Mouse (Mus musculus): ENCODE results near the gene Itgb4.
A peak's percentile ranks its signal among the peaks of the same experiment; 100 is the strongest.

The Itgb4 gene

DNA sequence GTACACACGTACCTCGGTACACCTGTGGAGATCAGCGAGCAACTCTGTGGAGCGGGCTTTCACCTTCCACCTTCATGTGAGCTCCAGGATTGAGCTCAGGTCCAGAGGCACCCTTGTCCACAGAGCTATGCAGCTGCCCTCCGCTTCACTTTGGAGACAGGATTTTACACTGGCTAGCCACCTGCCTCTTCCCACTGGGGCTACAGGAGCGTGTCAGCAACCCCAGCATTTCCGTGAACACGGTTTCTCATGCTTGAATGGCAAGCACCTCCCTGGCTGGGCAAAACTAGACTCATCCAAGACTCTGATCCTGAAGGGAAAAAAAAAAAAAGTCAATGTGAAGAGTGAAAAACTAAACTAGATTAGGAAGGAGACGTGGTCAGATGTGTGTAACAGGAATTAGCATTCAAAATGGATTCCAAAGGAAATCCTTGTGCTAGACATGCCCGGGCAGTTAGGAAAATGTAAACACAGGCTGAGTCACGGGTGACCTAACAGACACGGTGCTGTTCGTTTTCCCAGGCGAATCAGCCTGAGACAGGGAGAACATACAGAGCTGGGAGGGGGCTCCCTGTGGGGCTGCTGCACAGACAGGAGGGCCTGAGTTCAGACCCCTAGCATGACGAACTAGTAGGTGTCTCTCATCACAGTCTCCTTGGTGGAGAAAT lies 4.4 kb upstream of the Itgb4 start:
- no peak for DNase-seq (ENCODE audit: low read depth)

DNA sequence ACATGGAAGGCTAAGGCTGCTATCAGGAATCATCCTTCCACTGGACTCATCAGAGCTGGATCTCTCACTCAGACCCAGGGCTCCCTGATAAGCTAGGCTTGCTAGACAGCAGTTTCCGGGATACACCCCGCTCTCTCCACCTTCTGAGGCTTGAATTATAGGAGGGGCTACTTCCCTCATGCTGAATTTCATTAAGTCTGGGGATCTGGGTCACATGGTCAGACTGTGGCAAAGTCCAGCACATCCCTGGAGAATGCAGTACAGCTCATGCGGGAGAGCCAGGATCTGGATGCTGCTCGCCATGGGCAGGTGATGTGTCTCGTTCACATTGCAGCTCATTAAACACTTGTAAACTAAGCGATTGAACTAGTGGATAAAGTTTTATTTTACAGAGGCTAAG lies 3.5 kb upstream of the Itgb4 start:
- no peak for DNase-seq (ENCODE audit: low read depth)

DNA sequence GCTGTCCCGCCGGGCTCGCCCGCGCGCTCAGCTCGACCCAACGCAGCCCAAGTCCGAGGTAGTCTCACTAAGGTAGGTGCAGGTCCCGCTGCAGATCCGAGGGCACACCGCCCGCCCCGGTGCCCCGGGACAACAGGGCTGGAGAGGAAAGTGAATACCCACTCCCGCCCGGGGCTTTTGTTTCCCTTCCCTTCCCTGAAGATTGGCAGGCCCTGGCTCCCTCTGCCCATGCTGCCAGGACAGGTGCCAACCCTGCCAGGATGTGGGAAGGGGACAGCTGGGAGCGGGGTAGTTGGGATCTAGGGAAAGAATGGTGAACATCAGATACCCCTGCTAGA lies 543 bp downstream of the Itgb4 start:
- DNase-seq (ENCODE audit: low read depth): no peak

DNA sequence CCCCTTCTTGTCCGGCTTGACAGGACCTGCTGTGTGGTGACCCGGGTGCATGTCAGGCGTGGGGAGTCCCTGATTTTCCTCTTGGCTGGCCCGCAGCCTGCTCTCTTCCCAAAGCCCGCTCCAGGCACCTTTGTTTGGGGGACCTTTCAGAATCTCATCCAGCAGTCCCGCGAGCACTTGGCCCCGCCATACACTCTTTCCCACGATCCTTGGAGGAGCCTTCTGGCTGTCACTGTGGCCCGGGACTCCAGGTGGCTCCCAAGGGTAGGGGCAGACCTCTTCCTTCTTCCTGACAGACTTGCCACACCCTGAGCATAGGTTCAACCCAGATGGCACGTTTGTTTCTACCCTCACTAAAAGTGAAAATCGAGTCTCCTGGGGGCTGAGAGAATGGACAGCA lies 1.0 kb downstream of the Itgb4 start:
- DNase-seq (ENCODE audit: low read depth): no peak

DNA sequence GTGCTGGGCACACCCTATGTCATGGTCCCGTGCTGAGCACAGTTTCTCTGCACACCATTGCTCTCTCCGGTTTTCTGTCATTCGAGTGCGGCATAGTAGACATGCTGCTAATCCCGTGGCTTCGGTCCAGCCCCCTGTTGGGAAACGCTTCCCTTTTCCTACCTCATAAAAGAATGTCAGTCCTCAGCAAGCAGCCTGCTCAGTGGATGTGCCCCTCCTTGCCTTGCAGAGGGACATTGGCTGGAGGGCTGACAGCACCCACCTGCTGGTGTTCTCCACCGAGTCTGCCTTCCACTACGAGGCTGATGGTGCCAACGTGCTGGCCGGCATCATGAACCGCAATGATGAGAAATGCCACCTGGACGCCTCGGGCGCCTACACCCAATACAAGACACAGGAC lies 8.0 kb downstream of the Itgb4 start:
- DNase-seq (ENCODE audit: low read depth): no peak

DNA sequence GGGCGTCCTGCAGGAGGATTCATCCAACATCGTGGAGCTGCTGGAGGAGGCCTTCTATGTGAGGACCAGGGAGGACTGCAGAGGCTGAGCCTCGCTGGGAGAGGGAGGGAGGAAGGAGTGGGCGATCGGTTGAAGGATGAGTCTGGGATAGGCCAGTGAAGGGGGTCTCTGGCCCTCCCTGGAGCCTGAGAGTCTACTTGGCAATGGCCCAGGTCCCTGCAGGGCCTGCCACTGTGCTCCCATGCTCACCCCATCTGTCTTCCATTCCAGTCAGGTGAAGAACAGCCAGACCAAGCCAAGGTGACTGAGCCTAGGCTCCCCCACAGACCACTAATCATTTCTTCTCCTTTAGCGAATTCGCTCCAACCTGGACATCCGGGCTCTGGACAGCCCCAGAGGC lies 8.8 kb downstream of the Itgb4 start:
- DNase-seq (ENCODE audit: low read depth): no peak

DNA sequence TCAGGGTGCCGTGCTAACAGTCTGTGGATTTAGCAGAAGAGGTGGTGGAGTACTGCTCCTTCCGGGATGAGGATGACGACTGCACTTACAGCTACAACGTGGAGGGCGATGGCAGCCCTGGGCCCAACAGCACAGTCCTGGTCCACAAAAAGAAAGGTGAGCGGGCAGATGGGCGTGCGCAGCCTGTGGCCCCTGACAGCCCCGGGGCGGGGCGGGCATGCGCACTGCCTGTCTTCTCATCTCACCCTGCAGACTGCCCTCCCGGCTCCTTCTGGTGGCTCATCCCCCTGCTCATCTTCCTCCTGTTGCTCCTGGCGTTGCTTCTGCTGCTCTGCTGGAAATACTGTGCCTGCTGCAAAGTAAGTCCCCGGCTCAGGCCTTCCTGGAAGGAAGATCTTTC lies 15.2 kb downstream of the Itgb4 start:
- no peak for DNase-seq (ENCODE audit: low read depth)

DNA sequence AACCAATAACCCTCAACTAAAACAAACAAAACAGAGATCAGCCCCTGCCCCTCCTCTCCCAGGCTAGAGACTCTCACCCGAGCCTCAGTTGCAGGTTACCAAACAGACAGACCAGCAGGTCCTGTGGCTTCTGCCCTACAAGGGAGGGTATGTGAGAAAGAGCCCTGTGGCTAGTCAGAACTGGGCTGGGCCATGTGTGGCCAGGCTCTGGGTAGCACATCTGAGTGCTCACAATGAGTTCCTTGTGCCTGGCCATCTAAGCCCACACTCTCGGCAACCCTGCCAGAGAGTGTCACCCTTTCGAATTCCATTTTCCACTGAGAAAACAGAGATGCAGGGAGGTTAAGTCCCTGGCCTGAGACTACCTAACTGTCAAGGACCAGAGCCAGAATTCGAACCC lies 17.6 kb downstream of the Itgb4 start:
- no peak for DNase-seq (ENCODE audit: low read depth)

DNA sequence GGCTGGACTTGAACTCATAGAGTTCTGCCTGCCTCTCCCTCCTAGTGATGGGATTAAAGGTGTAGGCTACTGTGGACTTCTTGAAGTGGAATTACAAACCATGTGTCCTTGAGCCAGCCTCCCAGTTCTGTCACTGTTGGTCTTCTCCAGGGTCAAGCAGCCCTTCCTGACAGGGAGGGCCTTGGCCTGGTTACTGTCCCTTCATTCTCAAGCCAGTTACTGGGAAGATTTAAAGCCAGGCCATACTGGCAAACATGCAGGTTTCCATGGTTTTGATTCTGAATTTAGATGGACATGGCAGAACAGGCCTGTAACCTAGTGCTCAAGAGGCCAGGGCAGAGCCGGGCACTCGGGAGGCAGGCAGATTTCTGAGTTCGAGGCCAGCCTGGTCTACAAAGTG lies 20.7 kb downstream of the Itgb4 start:
- DNase-seq (ENCODE audit: low read depth): no peak

DNA sequence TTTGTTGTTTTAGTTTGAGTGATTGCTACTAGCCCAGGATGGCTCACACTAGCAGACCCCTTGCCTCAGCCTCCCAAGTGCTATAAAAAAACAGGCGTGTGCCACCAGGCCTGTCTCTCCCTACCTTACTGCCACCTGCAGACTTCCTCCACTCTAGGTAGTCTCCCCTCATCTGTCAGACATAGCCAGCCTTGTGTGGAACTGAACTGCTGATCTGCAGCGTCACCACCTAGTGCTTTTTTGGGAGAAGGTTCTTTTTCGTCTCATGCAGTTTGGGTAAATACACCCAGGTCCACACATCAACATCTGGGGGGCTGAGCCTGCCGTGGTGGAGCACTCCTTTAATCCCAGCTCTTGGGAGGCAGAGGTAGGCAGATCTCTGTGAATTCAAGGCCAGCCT lies 22.5 kb downstream of the Itgb4 start:
- DNase-seq (ENCODE audit: low read depth): no peak

DNA sequence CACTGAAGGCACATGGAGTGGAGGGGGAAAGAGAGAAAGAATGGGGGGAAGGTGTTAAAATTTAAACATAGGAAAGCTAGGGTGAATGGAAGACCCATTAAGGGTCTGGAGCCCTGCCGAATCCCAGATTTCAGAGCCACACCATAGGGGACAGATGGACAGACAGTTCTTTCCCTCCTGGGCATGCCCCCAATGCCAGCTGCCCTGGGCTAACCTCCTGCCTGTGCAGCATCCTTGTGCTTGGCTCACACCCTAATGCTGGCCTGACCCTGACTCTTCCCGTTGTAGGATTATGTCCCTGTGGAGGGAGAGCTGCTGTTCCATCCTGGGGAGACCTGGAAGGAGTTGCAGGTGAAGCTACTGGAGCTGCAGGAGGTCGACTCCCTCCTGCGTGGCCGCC lies 23.2 kb downstream of the Itgb4 start:
- no peak for DNase-seq (ENCODE audit: low read depth)

DNA sequence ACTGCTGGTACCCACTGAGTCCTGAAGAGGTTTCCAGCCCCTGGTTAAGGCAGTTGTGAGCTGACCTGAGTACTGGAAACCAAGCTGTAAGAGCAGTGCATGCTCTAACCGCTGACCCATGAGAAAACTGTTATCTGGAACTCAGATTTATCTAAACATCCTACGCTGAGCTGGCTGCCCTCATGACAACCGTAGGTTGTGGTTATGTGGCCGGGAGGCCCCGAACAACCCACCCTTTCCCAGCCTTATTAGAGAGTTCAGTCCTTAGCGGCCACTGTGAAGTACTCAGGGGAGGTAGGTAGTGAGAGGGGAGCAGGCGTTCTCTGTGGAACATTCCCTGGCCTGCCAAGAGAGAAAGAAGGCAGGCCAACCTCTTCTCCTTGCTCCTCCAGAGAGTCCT lies 24.5 kb downstream of the Itgb4 start:
- DNase-seq (ENCODE audit: low read depth): no peak

DNA sequence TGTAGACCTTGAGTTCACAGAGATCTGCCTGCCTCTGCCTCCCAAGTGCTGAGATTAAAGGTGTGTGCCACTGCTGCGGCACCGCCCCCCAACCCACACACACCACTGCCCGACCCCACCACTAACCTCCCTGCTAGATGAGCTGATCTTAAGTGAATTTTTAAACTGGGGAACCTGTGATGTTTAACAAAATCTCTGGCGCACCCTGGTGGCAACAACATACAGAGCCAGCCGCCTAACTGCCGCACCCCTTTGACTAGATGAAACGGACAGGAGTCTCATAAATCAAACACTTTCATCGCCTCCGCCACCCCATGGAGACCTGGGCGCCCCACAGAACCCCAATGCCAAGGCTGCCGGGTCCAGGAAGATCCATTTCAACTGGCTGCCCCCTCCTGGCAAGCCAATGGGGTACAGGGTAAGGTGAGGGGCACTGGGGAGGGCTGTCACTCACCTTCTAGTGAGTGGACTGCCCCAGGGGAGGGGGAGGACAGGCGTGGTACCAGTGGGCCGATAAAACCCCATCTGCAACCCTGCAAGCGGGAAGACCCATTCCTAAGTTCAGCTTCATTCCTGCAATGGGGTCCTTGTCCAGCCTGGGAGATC lies 25.1 kb downstream of the Itgb4 start:
- DNase-seq (ENCODE audit: low read depth): peak; percentile 88

DNA sequence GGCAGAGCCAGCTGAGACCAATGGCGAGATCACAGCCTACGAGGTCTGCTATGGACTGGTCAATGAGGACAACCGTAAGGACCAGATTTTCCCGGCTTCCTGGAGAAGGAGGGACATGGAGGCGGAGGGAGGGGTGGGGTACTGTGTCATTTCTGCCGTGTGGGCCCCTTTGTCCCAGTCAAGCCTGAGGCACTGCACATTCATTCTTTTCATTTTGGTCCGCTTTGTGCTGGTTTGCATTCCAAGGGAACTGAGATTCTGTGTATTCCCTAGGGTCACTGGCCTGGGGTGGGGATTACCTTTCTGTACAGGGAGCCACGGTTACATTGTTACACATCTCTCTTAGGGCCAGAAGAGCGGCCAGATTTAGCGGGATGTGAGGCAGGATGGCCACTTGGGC lies 26.1 kb downstream of the Itgb4 start:
- DNase-seq (ENCODE audit: low read depth): no peak

DNA sequence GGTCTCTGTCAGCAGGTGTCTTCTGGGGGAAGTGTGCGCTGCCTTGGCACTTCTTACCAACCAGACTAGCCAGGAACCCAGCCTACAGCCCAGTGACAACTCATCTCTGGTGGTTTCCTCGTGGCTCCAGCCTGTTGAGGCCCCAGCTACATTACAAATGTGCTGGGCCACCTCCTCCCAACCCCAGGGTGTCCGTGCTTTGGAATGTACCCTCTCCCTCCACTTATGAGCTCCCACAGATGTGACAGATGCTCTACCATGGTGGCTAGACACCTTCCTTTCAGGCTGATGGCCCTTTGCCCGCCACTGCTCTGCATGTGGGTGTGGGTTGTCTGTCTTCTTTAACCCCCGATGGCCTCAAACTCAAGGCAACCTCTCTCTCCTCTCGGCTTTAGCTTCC lies 27.2 kb downstream of the Itgb4 start:
- no peak for DNase-seq (ENCODE audit: low read depth)

DNA sequence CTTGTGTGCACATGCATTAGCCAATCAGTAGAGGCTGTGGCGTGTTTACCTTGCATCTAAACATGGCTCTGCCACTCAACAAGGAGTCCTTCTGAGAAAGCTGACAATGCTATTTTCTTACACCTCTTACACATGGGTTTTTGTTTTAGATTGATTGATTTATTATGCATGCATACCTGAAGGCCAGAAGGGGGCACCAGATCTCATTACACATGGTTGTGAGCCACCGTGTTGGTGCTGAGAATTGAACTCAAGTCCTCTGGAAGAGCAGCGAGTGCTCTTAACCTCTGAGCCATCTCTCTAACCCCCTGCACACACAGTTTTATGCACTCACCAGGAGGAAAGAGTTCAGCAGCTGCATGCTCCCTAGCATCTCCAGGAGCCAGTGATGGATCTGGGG lies 28.4 kb downstream of the Itgb4 start:
- no peak for DNase-seq (ENCODE audit: low read depth)

DNA sequence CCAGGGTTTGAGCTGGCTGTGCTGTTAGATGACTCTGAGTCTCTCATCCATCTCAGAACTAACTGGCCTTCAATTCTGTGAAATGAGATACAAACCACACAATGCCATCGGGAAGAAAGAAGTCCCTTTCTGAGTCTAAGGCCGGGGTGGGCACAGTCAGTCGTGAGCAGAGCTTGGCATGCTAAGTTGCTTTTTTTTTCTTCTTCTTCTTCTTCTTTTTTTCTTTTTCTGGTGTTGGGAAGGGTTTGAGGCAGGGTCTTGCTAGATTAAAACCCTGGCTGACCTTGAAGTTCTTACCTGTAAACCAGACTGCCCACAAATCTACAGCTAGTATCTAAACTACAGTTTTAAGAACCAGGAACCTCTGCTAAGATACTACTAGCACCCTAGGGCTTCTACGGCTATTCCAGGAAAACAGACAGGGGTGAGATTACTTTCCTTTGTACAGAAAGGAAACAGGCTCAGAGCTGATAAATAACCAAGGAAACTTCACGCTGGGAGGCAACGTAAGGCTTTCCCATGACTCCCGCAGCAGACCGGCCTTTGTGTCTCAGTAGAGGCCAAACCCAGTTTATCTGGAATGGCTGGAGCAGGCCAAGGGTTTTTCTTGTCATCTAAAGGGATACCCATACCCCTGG lies 29.8 kb downstream of the Itgb4 start:
- DNase-seq (ENCODE audit: low read depth): no peak

DNA sequence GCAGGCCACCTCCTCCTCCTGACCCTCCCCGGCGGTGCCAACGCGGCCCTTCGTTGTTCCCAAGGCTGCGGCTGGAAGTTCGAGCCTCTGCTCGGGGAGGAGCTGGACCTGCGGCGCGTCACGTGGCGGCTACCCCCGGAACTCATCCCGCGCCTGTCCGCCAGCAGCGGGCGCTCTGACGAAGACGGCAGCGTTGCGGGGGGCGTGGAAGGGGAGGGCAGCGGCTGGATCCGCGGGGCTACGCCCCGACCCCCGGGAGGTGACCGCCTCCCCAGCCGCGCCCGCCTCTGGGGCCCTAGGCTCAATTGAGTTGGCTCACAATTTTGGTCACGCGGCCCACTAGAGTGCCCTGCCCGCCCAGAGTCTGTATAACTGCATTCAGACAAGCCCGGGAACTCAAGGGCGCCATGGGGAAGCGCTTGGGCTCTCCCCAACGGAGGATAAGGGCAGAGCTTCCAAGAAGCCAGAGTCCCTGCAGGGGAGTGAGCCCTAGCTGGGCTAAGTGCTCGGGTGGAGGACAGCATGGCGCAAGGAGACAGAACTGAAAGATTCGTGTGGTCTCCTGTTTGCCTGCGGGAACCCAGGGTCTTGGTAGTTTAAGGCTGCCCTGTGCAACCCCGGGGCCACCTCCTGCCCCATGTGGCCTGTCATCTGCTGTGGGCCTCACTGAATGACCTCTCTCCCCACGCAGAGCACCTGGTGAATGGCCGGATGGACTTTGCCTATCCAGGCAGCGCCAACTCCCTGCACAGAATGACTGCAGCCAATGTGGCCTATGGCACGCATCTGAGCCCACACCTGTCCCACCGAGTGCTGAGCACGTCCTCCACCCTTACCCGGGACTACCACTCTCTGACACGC lies 30.6 kb downstream of the Itgb4 start:
- DNase-seq (ENCODE audit: low read depth): peak; percentile 72

DNA sequence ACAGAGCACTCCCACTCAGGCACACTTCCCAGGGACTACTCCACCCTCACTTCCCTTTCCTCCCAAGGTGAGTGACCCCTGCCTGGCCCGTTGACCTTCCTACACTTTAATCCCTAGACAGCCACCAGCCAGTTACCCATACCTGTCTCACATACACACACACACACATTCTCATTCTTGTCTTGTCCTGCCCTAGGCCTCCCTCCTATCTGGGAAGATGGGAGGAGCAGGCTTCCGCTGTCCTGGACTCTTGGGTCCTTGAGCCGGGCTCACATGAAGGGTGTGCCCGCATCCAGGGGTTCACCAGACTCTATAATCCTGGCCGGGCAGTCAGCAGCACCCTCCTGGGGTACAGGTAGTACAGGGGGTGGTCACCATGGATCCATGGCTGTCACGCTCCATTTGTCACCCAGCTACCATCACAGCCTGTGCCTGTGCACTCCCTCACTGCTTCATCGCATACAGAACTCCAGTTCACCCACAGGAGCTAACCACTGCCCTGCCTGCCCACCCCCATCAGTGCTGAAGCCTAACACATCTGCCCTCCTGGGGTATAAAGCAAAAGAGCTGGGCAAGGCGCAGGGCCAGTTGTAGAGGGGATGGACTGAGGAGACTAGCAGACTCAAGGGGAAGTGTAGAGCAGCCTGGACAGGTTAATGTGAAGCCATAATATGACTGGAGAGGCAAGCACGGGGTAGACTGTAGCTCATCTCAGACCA lies 31.4 kb downstream of the Itgb4 start:
- DNase-seq (ENCODE audit: low read depth): no peak

DNA sequence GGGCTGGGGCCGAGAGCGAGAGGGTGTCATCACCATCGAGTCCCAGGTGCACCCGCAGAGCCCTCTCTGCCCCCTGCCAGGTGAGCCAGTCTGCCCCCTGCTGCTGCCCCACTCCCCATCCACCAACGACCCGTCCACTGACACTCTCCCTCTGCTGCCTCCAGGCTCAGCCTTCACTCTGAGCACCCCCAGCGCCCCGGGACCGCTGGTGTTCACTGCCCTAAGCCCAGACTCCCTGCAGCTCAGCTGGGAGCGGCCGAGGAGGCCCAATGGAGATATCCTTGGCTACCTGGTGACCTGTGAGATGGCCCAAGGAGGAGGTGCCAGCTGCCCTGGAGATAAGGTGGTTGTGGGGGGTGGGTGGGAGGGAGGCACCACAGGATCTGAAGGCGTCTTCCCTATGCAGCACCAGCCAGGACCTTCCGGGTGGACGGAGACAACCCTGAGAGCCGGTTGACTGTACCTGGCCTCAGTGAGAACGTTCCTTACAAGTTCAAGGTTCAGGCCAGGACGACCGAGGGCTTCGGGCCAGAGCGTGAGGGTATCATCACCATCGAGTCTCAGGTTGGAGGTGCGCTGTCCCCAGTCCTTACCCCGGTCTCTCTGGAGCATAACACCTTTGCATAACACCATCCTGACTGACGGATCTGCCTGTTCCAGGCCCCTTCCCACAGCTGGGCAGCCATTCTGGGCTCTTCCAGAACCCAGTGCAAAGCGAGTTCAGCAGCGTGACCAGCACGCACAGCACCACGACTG lies 32.8 kb downstream of the Itgb4 start:
- DNase-seq (ENCODE audit: low read depth): no peak

DNA sequence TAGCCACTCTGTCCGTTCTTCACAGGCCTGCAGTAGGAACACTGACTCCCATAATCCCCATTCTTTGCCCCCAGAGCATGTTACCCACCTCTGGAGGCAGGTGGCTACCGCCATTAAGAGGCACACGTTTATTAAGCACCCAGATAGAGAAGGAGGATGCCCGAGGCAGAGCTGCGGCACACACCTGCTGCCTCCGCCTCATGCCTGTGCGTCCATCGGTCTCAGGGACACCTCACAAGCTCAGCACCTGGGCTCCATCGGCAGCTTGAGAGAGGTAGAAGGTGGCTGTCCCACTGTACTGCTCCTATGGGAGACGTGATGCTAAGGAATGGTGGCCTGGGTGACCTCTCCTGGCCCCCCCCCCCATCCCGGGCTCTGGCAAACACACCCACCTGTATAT lies 33.9 kb downstream of the Itgb4 start:
- no peak for DNase-seq (ENCODE audit: low read depth)
